Mouse (Mus musculus) kidney, adult 2 months (tissue): Measurements from ENCODE around the gene Necab2.

ENCODE experiments used
- CTCF ChIP-seq: fragments of 200-500 bp; conservative IDR thresholded peaks from 2 replicates; pipeline ENCODE4 v1.5.1; 2011; ENCODE audit warnings: low read depth, mild to moderate bottlenecking, control low read depth, low read length, moderate library complexity, mixed read lengths; ENCODE audit not compliant: insufficient read depth, insufficient read length
- POLR2A ChIP-seq: fragments of 200-500 bp; IDR thresholded peaks from one replicate; pipeline ENCODE4 v1.6.1; 2011; ENCODE audit warnings: low read depth, low read length, control low read depth

DNA sequence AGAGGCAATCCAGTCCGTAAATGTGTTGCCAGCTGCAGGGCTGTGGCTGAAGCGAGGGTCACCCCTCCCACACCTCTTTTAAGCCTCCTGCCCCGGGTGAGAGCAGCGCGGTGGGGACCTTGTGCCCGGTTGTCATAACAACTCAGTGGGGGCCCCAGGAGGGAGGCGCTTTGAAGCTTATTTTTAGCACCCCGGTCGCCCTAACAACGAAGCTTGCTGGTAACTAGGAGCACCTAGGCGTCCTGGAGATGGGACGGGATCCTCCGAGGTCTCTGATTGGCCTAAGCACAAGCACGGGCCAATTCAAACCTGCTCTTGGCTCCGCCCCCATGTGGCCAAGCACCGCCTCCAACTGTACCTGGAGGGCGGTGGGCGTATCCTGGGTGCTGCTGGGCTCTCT, 19.6 kb downstream of the Necab2 start:
- TF ChIP-seq CTCF (no peak), POLR2A (no peak)
